Mouse (Mus musculus) hindbrain, embryonic 14.5 days (tissue): ENCODE data around the gene Gas2. TPM values are rescaled to one million over a fixed set of nuclear protein-coding genes. Genes with fewer than 3 reads are reported as not detected.
A peak's percentile ranks its signal among the peaks of the same experiment; 100 is the strongest.

Source experiments
- ATAC-seq: fragments of 200-750 bp; cut with Nextera tagmentation; 2 replicates; pipeline ENCODE4 v1.8.0; 2017; ENCODE audit warnings: moderate number of reproducible peaks, mild to moderate bottlenecking, moderate TSS enrichment, moderate library complexity; ENCODE audit not compliant: low FRiP score
- DNase-seq: peaks from one replicate; pipeline ENCODE4 v3.0.0-alpha.2; 2015; ENCODE audit warnings: low spot score
- H3K27ac ChIP-seq: fragments of 300-500 bp; sonication (generic); 2 replicates; pipeline ENCODE4 v1.5.1; 2014; ENCODE audit warnings: mild to moderate bottlenecking, moderate library complexity
- H3K27me3 ChIP-seq: fragments of 300-500 bp; sonication (generic); 2 replicates; pipeline ENCODE4 v1.6.1; 2014; ENCODE audit warnings: mild to moderate bottlenecking, low read length, mixed read lengths; ENCODE audit not compliant: control insufficient read depth, insufficient read depth
- H3K36me3 ChIP-seq: fragments of 300-500 bp; sonication (generic); replicated peaks from 2 replicates; pipeline ENCODE4 v1.6.1; 2014; ENCODE audit not compliant: control insufficient read depth, insufficient read depth
- H3K4me1 ChIP-seq: fragments of 300-500 bp; sonication (generic); replicated peaks from 2 replicates; pipeline ENCODE4 v1.6.1; 2014; ENCODE audit warnings: antibody characterized with exemption, low read length, mixed read lengths; ENCODE audit not compliant: control insufficient read depth, insufficient read depth
- H3K4me2 ChIP-seq: fragments of 300-500 bp; sonication (generic); replicated peaks from 2 replicates; pipeline ENCODE4 v1.6.1; 2014; ENCODE audit warnings: mild to moderate bottlenecking, moderate library complexity
- H3K4me3 ChIP-seq: fragments of 300-500 bp; sonication (generic); replicated peaks from 2 replicates; pipeline ENCODE4 v1.5.1; 2014; ENCODE audit warnings: mild to moderate bottlenecking, low read length
- H3K9ac ChIP-seq: fragments of 300-500 bp; sonication (generic); 2 replicates; pipeline ENCODE4 v1.6.1; 2014
- H3K9me3 ChIP-seq: fragments of 300-500 bp; sonication (generic); 2 replicates; pipeline ENCODE4 v1.6.1; 2016; ENCODE audit warnings: low read length; ENCODE audit not compliant: control insufficient read depth
- WGBS: fragments of 180-500 bp; shearing (Covaris S2); extraction: QIAGEN DNeasy Blood & Tissue Kit; methylation state at CpG from one replicate; pipeline ENCODE4 v1.1.7; 2014; 5-methylcytosine and 5-hydroxymethylcytosine counted together
- polyA plus RNA-seq: library from polyadenylated mRNA; unstranded; fragments of >200 nt; fragmentation: Nextera tagmentation; extraction: Ambion mirVana; gene quantifications from 2 replicates; pipeline ENCODE4 v1.2.1, GENCODE M21; 2014

Gas2 gene
- polyA plus RNA-seq, 1 experiment from 2014 or later, result 14.3 TPM

DNA sequence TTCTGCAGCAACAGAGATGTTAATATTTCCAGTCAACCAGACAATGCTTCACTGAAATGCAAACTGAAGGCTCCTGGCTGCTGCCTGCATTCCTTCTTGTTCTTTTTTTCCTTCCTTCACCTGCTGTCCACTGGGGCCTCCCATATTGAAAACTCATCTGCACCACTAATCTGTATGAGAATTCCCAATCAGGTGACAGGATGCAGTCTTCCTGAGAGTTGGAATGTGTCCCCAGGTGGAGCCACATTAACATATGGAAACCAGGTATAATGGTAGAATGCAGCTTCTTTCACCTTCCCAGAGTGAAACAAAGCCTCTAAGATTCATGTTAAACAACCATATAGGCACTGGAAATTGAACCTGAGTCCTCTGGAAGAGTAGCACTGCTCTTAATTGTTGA is 96.0 kb downstream of the Gas2 start:
- DNase-seq (no peak), ATAC-seq (no peak)
- Histone ChIP-seq H3K27me3 (no peaks in the 10 kb centered on the region), H3K9ac (no peak overlapping the region), H3K27ac (no peak overlapping the region), H3K9me3 (no peaks in the 10 kb centered on the region), H3K4me3 (no peak overlapping the region), H3K4me1 (peaks cover 28% of the 10 kb centered on the region), H3K4me2 (no peak overlapping the region), H3K36me3 (no peaks in the 10 kb centered on the region)

GRCm38 (mm10) chr7:51960698-51961374 is 99.0 kb downstream of the Gas2 start:
- DNase-seq, result peak; percentile 81
- no peak overlapping the region for H3K4me2 ChIP-seq
- H3K9me3 ChIP-seq, result no peaks in the 10 kb centered on the region
- H3K4me1 ChIP-seq, result peaks cover 25% of the 10 kb centered on the region
- WGBS, result 34% methylated on average over 6 of the region's 6 CpGs
- peak; percentile 64; the same call in 1 of the 2 replicates for ATAC-seq
- H3K4me3 ChIP-seq, result no peak overlapping the region
- no peaks in the 10 kb centered on the region for H3K27me3 ChIP-seq
- H3K9ac ChIP-seq, result no peak overlapping the region
- H3K27ac ChIP-seq, result peak overlapping the region; percentile 66
- H3K36me3 ChIP-seq, result no peaks in the 10 kb centered on the region

- no peak overlapping the region for H3K4me3 ChIP-seq
- 50% methylated on average over 10 of the region's 10 CpGs for WGBS
- no peaks in the 10 kb centered on the region for H3K36me3 ChIP-seq
- no peak overlapping the region for H3K4me2 ChIP-seq
- H3K9me3 ChIP-seq, result no peaks in the 10 kb centered on the region
- H3K9ac ChIP-seq, result no peak overlapping the region
- ATAC-seq (peak; percentile 74), DNase-seq (peak; percentile 46)
- H3K27me3 ChIP-seq, result no peaks in the 10 kb centered on the region
- peak overlapping the region; percentile 52 for H3K27ac ChIP-seq
- H3K4me1 ChIP-seq, result peaks cover 25% of the 10 kb centered on the region
These were observed 100.6 kb downstream of the Gas2 start for GRCm38 (mm10) chr7:51962219-51962952.

- no peak overlapping the region for H3K27ac ChIP-seq
- ATAC-seq (no peak), DNase-seq (no peak)
- H3K4me3 ChIP-seq, result no peak overlapping the region
- 95% methylated on average over 7 of the region's 7 CpGs for WGBS
- H3K9me3 ChIP-seq, result no peaks in the 10 kb centered on the region
- no peaks in the 10 kb centered on the region for H3K36me3 ChIP-seq
- peaks cover 25% of the 10 kb centered on the region for H3K4me1 ChIP-seq
- H3K9ac ChIP-seq, result no peak overlapping the region
- no peaks in the 10 kb centered on the region for H3K27me3 ChIP-seq
- no peak overlapping the region for H3K4me2 ChIP-seq
These were observed 102.9 kb downstream of the Gas2 start for GRCm38 (mm10) chr7:51964681-51965080.

- Histone ChIP-seq H3K4me3 (no peak overlapping the region), H3K27ac (no peak overlapping the region), H3K4me2 (no peak overlapping the region), H3K36me3 (no peaks in the 10 kb centered on the region), H3K4me1 (peaks cover 1% of the 10 kb centered on the region; the same call in 1 of the 2 replicates), H3K27me3 (no peaks in the 10 kb centered on the region), H3K9ac (no peak overlapping the region), H3K9me3 (no peaks in the 10 kb centered on the region)
- 88% methylated on average over 4 of the region's 4 CpGs for WGBS
- DNase-seq, result no peak
- no peak for ATAC-seq
These were observed 105.8 kb downstream of the Gas2 start for GRCm38 (mm10) chr7:51967581-51967980.

DNA sequence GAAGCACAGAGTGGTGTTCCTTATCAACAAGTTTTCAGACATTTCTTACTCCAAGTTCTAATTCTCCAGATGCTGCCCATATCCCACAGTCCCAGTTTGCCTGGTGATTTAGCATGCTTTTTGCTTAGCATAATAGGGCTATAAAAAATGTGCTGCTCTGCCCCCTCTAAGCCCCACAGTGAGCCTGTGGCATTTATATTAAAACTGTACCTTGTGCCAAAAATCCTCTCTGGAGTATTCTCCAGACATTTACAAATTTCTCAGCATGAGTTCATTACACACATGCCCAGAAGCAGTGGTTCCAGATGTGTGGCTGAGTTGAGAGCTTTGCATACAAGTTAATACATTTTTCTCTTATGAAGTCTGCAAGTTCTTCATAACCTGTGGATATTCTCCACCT is 107.6 kb downstream of the Gas2 start:
- Histone ChIP-seq H3K4me1 (no peaks in the 10 kb centered on the region), H3K27me3 (no peaks in the 10 kb centered on the region), H3K27ac (no peak overlapping the region), H3K36me3 (no peaks in the 10 kb centered on the region), H3K9ac (no peak overlapping the region), H3K4me3 (no peak overlapping the region), H3K4me2 (no peak overlapping the region), H3K9me3 (no peaks in the 10 kb centered on the region)
- no peak for ATAC-seq
- DNase-seq, result no peak

DNA sequence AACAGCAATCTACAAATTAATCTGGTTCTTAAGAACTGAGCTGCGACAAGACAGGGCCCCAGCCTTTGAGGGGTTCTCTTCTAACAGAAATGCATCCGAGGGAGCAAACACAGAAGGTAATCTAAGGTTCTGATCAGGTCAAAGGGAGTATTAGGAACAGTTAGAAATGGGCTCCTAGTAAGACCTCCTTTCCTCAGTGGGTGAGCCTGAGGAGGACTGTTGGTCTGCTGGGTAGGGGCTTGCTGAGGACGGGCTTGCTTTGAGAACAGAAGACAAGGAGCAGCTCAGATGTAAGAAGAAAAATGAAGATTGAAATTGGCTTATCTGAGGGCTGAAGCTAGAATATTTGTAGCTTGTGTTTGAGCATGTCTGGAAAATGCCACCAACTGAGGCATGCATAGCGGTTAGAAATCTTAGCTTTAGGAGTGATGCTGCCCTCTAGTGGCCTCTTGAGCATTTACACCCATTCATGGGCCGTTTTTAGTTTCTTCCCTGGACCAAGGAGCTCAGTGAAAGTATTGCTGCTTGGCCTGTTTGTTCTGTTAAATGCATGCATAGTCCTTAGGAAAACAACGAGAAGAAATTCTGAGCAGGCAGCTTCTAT is 110.5 kb downstream of the Gas2 start:
- Histone ChIP-seq H3K4me1 (no peaks in the 10 kb centered on the region), H3K27me3 (no peaks in the 10 kb centered on the region), H3K9ac (no peak overlapping the region), H3K4me2 (no peak overlapping the region), H3K4me3 (no peak overlapping the region), H3K36me3 (no peaks in the 10 kb centered on the region), H3K27ac (0 out of 2 replicates have a peak overlapping the region, but pooled peaks have one; percentile 47), H3K9me3 (no peaks in the 10 kb centered on the region)
- ATAC-seq (peak; percentile 65), DNase-seq (peak; percentile 90)
- WGBS, result 30% methylated on average over 6 of the region's 6 CpGs

- Histone ChIP-seq H3K9ac (0 out of 2 replicates have a peak overlapping the region, but pooled peaks have one; percentile 10), H3K4me1 (no peaks in the 10 kb centered on the region), H3K27ac (no peak overlapping the region), H3K4me2 (no peak overlapping the region), H3K4me3 (no peak overlapping the region), H3K9me3 (no peaks in the 10 kb centered on the region), H3K27me3 (no peaks in the 10 kb centered on the region), H3K36me3 (no peaks in the 10 kb centered on the region)
- ATAC-seq (no peak; the same call in 1 of the 2 replicates), DNase-seq (no peak)
- WGBS, result 65% methylated on average over 5 of the region's 5 CpGs
These were observed 111.3 kb downstream of the Gas2 start for GRCm38 (mm10) chr7:51973091-51973490.

DNA sequence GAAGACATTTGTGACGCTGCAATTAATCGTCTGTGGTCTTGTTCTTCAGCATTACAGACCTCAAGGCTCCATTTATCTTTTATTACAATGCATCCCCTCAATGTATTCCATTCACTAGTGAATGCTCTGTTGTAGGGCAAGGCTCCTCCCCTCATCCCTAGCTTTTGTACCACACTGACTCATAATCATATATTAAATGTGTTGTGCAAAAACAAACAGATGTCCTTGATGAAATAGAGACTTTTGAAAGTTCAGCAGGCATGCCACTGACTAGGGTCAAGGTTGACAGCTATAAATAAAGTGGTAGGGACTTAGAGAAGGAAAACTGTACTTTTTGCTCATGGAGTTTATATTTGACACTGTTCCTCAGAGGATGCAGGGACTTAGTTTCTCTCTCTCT is 111.7 kb downstream of the Gas2 start:
- H3K9me3 ChIP-seq, result no peaks in the 10 kb centered on the region
- no peaks in the 10 kb centered on the region for H3K4me1 ChIP-seq
- H3K4me2 ChIP-seq, result no peak overlapping the region
- no peaks in the 10 kb centered on the region for H3K27me3 ChIP-seq
- H3K4me3 ChIP-seq, result no peak overlapping the region
- H3K36me3 ChIP-seq, result no peaks in the 10 kb centered on the region
- no peak overlapping the region for H3K27ac ChIP-seq
- DNase-seq (no peak), ATAC-seq (no peak)
- no peak overlapping the region for H3K9ac ChIP-seq
- WGBS, result 48% methylated on average over 2 of the region's 2 CpGs
